Mouse (Mus musculus) monocyte, adult 5-6 weeks (primary cell): ENCODE results near the gene Smim11. TPM values are rescaled to one million over a fixed set of nuclear protein-coding genes. Genes with fewer than 3 reads are reported as not detected.

ENCODE experiments used
- ATAC-seq: fragments of 153-309, 156-312 bp; replicated peaks from 2 replicates; pipeline ENCODE4 v1.8.0; 2017; ENCODE audit warnings: mild to moderate bottlenecking; ENCODE audit not compliant: low TSS enrichment, insufficient number of reproducible peaks, severe bottlenecking, poor library complexity, low FRiP score
- total RNA-seq: library from RNA; stranded (forward); fragments of 200-1000, 200-491, 200-594 nt; gene quantifications from 3 replicates; pipeline ENCODE4 v1.2.3, GENCODE M21; 2017

Smim11 gene
- 47.9 to 91.8 TPM (median 57.4 TPM) in 3 replicates for total RNA-seq

- peak; percentile 92 for ATAC-seq
Measured at GRCm38 (mm10) chr16:92300649-92301411, at the start of gene Smim11. Gene Smim11 (plus strand): TSS chr16:92301286.

- ATAC-seq = no peak
Measured at GRCm38 (mm10) chr16:92254316-92254715, 46.8 kb upstream of the Smim11 start.

GRCm38 (mm10) chr16:92267861-92268260 is 33.2 kb upstream of the Smim11 start:
- ATAC-seq = no peak

GRCm38 (mm10) chr16:92274516-92274915 is 26.6 kb upstream of the Smim11 start:
- no peak for ATAC-seq

- no peak for ATAC-seq
Measured at GRCm38 (mm10) chr16:92275526-92275925, 25.6 kb upstream of the Smim11 start.

- ATAC-seq = no peak
Measured at GRCm38 (mm10) chr16:92282671-92283070, 18.4 kb upstream of the Smim11 start.

- ATAC-seq = no peak
Measured at GRCm38 (mm10) chr16:92285068-92285467, 16.0 kb upstream of the Smim11 start.

- ATAC-seq = 0 out of 2 replicates have a peak, but pooled peaks have one; percentile 36
Measured at GRCm38 (mm10) chr16:92286609-92287008, 14.5 kb upstream of the Smim11 start.

GRCm38 (mm10) chr16:92288778-92289177 is 12.3 kb upstream of the Smim11 start:
- ATAC-seq = no peak

- ATAC-seq = no peak
Measured at GRCm38 (mm10) chr16:92290045-92290444, 11.0 kb upstream of the Smim11 start.

GRCm38 (mm10) chr16:92292101-92292500 is 9.0 kb upstream of the Smim11 start, which contains the start of gene Kcne2:
Gene Kcne2 (plus strand): TSS chr16:92292389.
- no peak for ATAC-seq

- ATAC-seq = no peak
Measured at GRCm38 (mm10) chr16:92294267-92294970, 6.7 kb upstream of the Smim11 start.

- ATAC-seq = no peak
Measured at GRCm38 (mm10) chr16:92295328-92295727, 5.8 kb upstream of the Smim11 start.

- peak; percentile 14; the same call in 1 of the 2 replicates for ATAC-seq
Measured at GRCm38 (mm10) chr16:92301412-92301806, 323 bp downstream of the Smim11 start.

GRCm38 (mm10) chr16:92301989-92302388 is 903 bp downstream of the Smim11 start:
- ATAC-seq = no peak

- no peak for ATAC-seq
Measured at GRCm38 (mm10) chr16:92302506-92302905, 1.4 kb downstream of the Smim11 start.

GRCm38 (mm10) chr16:92305519-92305918 is 4.4 kb downstream of the Smim11 start:
- ATAC-seq = no peak

GRCm38 (mm10) chr16:92307947-92308346 is 6.9 kb downstream of the Smim11 start:
- no peak for ATAC-seq

- no peak for ATAC-seq
Measured at GRCm38 (mm10) chr16:92309126-92309525, 8.0 kb downstream of the Smim11 start.
